Mouse (Mus musculus) lung, postnatal 0 days (tissue): ENCODE results near the gene Ftsj1. TPM values are rescaled to one million over a fixed set of nuclear protein-coding genes. Genes with fewer than 3 reads are reported as not detected.
A peak's percentile ranks its signal among the peaks of the same experiment; 100 is the strongest.

ENCODE experiments used
- ATAC-seq: fragments of 200-750 bp; cut with Nextera tagmentation; 2 replicates; pipeline ENCODE4 v1.8.0; 2017; ENCODE audit warnings: moderate library complexity
- DNase-seq: peaks from one replicate; pipeline ENCODE4 v3.0.0-alpha.2; 2016; ENCODE audit warnings: low spot score
- H3K27ac ChIP-seq: fragments of 300-500 bp; sonication (generic); 2 replicates; pipeline ENCODE4 v1.5.1; 2014; ENCODE audit warnings: antibody characterized with exemption, mild to moderate bottlenecking, low read length, mixed read lengths
- H3K27me3 ChIP-seq: fragments of 300-500 bp; sonication (generic); replicated peaks from 2 replicates; pipeline ENCODE4 v1.6.1; 2014; ENCODE audit warnings: low read length, mixed read lengths; ENCODE audit not compliant: insufficient read depth
- H3K36me3 ChIP-seq: fragments of 300-500 bp; sonication (generic); 2 replicates; pipeline ENCODE4 v1.6.1; 2014; ENCODE audit warnings: low read length, mixed read lengths; ENCODE audit not compliant: insufficient read depth
- H3K4me1 ChIP-seq: fragments of 300-500 bp; sonication (generic); 2 replicates; pipeline ENCODE4 v1.6.1; 2014; ENCODE audit warnings: antibody characterized with exemption, low read depth, low read length, mixed read lengths; ENCODE audit not compliant: insufficient read depth
- H3K4me2 ChIP-seq: fragments of 300-500 bp; sonication (generic); replicated peaks from 2 replicates; pipeline ENCODE4 v1.6.1; 2014; ENCODE audit warnings: low read depth, mild to moderate bottlenecking, low read length, moderate library complexity, mixed read lengths
- H3K4me3 ChIP-seq: fragments of 300-500 bp; sonication (generic); 2 replicates; pipeline ENCODE4 v1.5.1; 2014; ENCODE audit warnings: low read depth, low read length
- H3K9ac ChIP-seq: fragments of 300-500 bp; sonication (generic); replicated peaks from 2 replicates; pipeline ENCODE4 v1.6.1; 2014; ENCODE audit warnings: low read depth, mild to moderate bottlenecking
- H3K9me3 ChIP-seq: fragments of 300-500 bp; sonication (generic); 2 replicates; pipeline ENCODE4 v1.6.1; 2016; ENCODE audit warnings: low read length, mixed read lengths
- CTCF ChIP-seq: IDR thresholded peaks from 2 replicates; pipeline ENCODE4 v1.5.1; 2016; ENCODE audit warnings: antibody characterized with exemption, mild to moderate bottlenecking
- EP300 ChIP-seq: IDR thresholded peaks from 2 replicates; pipeline ENCODE4 v1.6.1; 2016; ENCODE audit warnings: antibody characterized with exemption, mild to moderate bottlenecking, control low read depth
- WGBS: fragments of 180-500 bp; shearing (Covaris S2); extraction: QIAGEN DNeasy Blood & Tissue Kit; methylation state at CpG from one replicate; pipeline ENCODE4 v1.1.7; 2014; 5-methylcytosine and 5-hydroxymethylcytosine counted together
- polyA plus RNA-seq: library from polyadenylated mRNA; unstranded; fragments of >200 nt; fragmentation: Nextera tagmentation; extraction: Ambion mirVana; gene quantifications from 2 replicates; pipeline ENCODE4 v1.2.1, GENCODE M21; 2015

Ftsj1 gene
- polyA plus RNA-seq, 1 experiment from 2014 or later = 26.5 TPM

DNA sequence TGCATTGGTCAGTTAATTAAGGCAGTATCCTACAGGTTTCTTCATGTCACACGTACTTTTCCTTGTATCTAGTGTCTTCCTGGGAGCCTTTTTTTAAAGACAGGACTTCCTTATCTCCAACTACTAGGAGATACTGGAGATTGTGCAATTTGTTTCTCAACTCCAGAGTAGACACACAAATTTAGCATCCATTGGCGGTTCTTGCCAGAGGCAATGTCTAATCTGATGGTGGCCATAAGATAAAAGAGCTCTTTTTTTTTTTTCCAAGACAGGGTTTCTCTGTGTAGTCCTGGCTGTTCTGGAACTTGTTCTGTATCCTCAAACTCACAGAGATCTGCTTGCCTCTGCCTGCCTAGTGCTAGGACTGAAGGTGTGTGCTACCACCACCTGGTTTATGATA, 42.5 kb downstream of the Ftsj1 start:
- WGBS = 48% methylated on average over 2 of the region's 2 CpGs

GRCm38 (mm10) chrX:8207224-8207623, 45.0 kb downstream of the Ftsj1 start:
- DNase-seq = no peak
- H3K9ac ChIP-seq = no peak overlapping the region
- no peaks in the 10 kb centered on the region for H3K9me3 ChIP-seq
- peak overlapping the region; percentile 61; the same call in 1 of the 2 replicates for H3K4me2 ChIP-seq
- no peaks in the 10 kb centered on the region for H3K36me3 ChIP-seq
- ATAC-seq = no peak
- WGBS = 24% methylated on average over 4 of the region's 4 CpGs
- no peaks in the 10 kb centered on the region for H3K27me3 ChIP-seq
- no peak overlapping the region for H3K27ac ChIP-seq
- peak overlapping the region; percentile 43; the same call in 1 of the 2 replicates for H3K4me3 ChIP-seq
- no peaks in the 10 kb centered on the region for H3K4me1 ChIP-seq
- TF ChIP-seq EP300 = no peak
- no peak for TF ChIP-seq CTCF

More for the DNA sequence above, 42.5 kb downstream of the Ftsj1 start:
- TF ChIP-seq EP300 = no peak
- no peak for TF ChIP-seq CTCF
- Histone ChIP-seq H3K4me2 (no peak overlapping the region), H3K27ac (no peak overlapping the region), H3K4me1 (no peaks in the 10 kb centered on the region), H3K4me3 (no peak overlapping the region), H3K9me3 (no peaks in the 10 kb centered on the region), H3K36me3 (no peaks in the 10 kb centered on the region), H3K27me3 (no peaks in the 10 kb centered on the region), H3K9ac (no peak overlapping the region)
- ATAC-seq = no peak
- no peak for DNase-seq

GRCm38 (mm10) chrX:8206694-8207197, 45.5 kb downstream of the Ftsj1 start:
- Histone ChIP-seq H3K4me3 (peak overlapping the region; percentile 43), H3K27me3 (no peaks in the 10 kb centered on the region), H3K27ac (no peak overlapping the region), H3K4me2 (peak overlapping the region; percentile 61), H3K4me1 (no peaks in the 10 kb centered on the region), H3K9me3 (no peaks in the 10 kb centered on the region), H3K9ac (no peak overlapping the region; the same call in 1 of the 2 replicates), H3K36me3 (no peaks in the 10 kb centered on the region)
- TF ChIP-seq CTCF = no peak
- no peak for TF ChIP-seq EP300
- WGBS = 9% methylated on average over 11 of the region's 11 CpGs
- DNase-seq = no peak
- ATAC-seq = no peak

GRCm38 (mm10) chrX:8206015-8206693, 46.1 kb downstream of the Ftsj1 start, which contains the start of gene Porcn:
TSS of gene Porcn (minus strand) at chrX:8206525.
- Histone ChIP-seq H3K27ac (no peak within 1 kb of the TSS), H3K4me1 (no peaks in the 10 kb centered on the region), H3K9ac (peak within 1 kb of the TSS; percentile 44), H3K4me3 (peak within 1 kb of the TSS; percentile 43), H3K4me2 (peak within 1 kb of the TSS; percentile 61), H3K36me3 (no peaks in the 10 kb centered on the region), H3K27me3 (no peaks in the 10 kb centered on the region), H3K9me3 (no peaks in the 10 kb centered on the region)
- TF ChIP-seq EP300 = no peak
- no peak for TF ChIP-seq CTCF
- DNase-seq (peak; percentile 82), ATAC-seq (peak; percentile 97)
- WGBS = 5% methylated on average over 35 of the region's 46 CpGs

DNA sequence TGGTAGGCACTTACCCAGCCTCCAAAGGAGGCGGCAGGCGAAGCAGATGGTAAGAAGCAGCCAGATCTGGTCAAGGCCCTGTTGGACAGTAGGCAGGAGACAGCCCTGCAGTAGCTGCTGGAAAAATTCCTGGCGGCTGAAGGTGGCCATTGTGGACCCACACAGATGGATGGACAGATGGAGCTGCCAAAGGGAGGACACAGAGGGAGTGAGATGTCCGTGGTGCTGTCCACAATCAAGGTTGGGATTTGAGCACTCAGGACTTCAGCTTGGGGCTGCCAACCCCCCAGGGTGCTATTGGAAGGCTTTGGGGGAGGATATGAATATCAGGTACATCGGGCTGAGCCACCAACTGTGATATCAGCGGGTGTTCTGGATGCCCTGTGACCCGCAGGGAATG, 46.7 kb downstream of the Ftsj1 start:
- no peak for ATAC-seq
- 45% methylated on average over 7 of the region's 7 CpGs for WGBS

GRCm38 (mm10) chrX:8205088-8205487, 47.1 kb downstream of the Ftsj1 start:
- WGBS = 58% methylated on average over 4 of the region's 4 CpGs
- DNase-seq = no peak
- Histone ChIP-seq H3K4me1 (no peaks in the 10 kb centered on the region), H3K4me2 (no peak overlapping the region), H3K27me3 (no peaks in the 10 kb centered on the region), H3K4me3 (no peak overlapping the region), H3K36me3 (no peaks in the 10 kb centered on the region), H3K9ac (no peak overlapping the region), H3K9me3 (no peaks in the 10 kb centered on the region), H3K27ac (no peak overlapping the region)
- no peak for ATAC-seq
- TF ChIP-seq CTCF = no peak
- no peak for TF ChIP-seq EP300

More for the DNA sequence above, 46.7 kb downstream of the Ftsj1 start:
- Histone ChIP-seq H3K27me3 (no peaks in the 10 kb centered on the region), H3K9ac (no peak overlapping the region), H3K4me2 (peak overlapping the region; percentile 61), H3K4me1 (no peaks in the 10 kb centered on the region), H3K9me3 (no peaks in the 10 kb centered on the region), H3K27ac (no peak overlapping the region), H3K4me3 (peak overlapping the region; percentile 43), H3K36me3 (no peaks in the 10 kb centered on the region)
- TF ChIP-seq EP300 = no peak
- no peak for DNase-seq
